12 mouse cellular contexts compared by ENCODE assay signal in genomic region chr1:127555822-127556485, GRCm38 (mm10).
DNase-seq lines count a peak whose midpoint lies in the region; ATAC-seq and TF ChIP-seq lines count a peak whose summit lies in the region.
"Had no signal": no experiment of that assay in that cellular context is flagged by ENCODE, and none has a peak within 500 bp of the region (broad histone marks: within the 10 kb centered on the region; RNA-seq: fewer than 3 reads in every experiment).

No protein-coding gene starts in this region.

- no peaks in the 10 kb centered on the region for H3K4me1 ChIP-seq in embryonic facial prominence, embryonic 12.5 days
- peaks cover 3% of the 10 kb centered on the region for H3K4me1 ChIP-seq in forebrain, embryonic 14.5 days (ENCODE audit: control insufficient read depth, insufficient read depth, low read length)
- H3K4me1 ChIP-seq in limb, embryonic 12.5 days (replicated peaks) = peaks cover 18% of the 10 kb centered on the region; the same call in 1 of the 2 replicates
- H3K4me1 ChIP-seq in midbrain, postnatal 0 days (ENCODE audit: insufficient read depth, low read length) = no peaks in the 10 kb centered on the region
- H3K4me1 ChIP-seq: heart, embryonic 10.5 days had no signal

- no peak overlapping the region for H3K27ac ChIP-seq in embryonic facial prominence, embryonic 12.5 days
- H3K27ac ChIP-seq in forebrain, embryonic 14.5 days (ENCODE audit: low read depth, low read length) = peak overlapping the region; percentile 72
- H3K27ac ChIP-seq in limb, embryonic 12.5 days = peak overlapping the region; percentile 67
- H3K27ac ChIP-seq in midbrain, postnatal 0 days (ENCODE audit: low read depth, low read length) = 0 out of 2 replicates have a peak overlapping the region, but pooled peaks have one; percentile 2
- H3K27ac ChIP-seq: heart, embryonic 10.5 days had no signal

- peak; percentile 56; the same call in 1 of the 2 replicates for ATAC-seq in embryonic facial prominence, embryonic 12.5 days (ENCODE audit: insufficient number of reproducible peaks, insufficient read depth, low FRiP score, low TSS enrichment)
- peak; percentile 92 for ATAC-seq in forebrain, embryonic 14.5 days
- peak; percentile 91 for ATAC-seq in limb, embryonic 12.5 days (ENCODE audit: insufficient number of reproducible peaks, insufficient read depth, low FRiP score, low TSS enrichment, low read depth)
- no peak for ATAC-seq in midbrain, postnatal 0 days (ENCODE audit: low FRiP score)

- H3K9ac ChIP-seq in embryonic facial prominence, embryonic 12.5 days = no peak overlapping the region
- H3K9ac ChIP-seq in forebrain, embryonic 14.5 days (ENCODE audit: low read length) = no peak overlapping the region
- H3K9ac ChIP-seq in limb, embryonic 12.5 days (replicated peaks) = no peak overlapping the region
- no peak overlapping the region for H3K9ac ChIP-seq in midbrain, postnatal 0 days (replicated peaks; ENCODE audit: low read length, poor library complexity, severe bottlenecking)

- peak; percentile 72 for DNase-seq in forebrain, embryonic 14.5 days (ENCODE audit: low spot score)
- DNase-seq in midbrain, postnatal 0 days (ENCODE audit: low spot score) = no peak
- DNase-seq in thymus, postnatal 0 days (ENCODE audit: low spot score) = no peak
- DNase-seq in right cerebral cortex, postnatal 4 days = no peak
- no peak for DNase-seq in adrenal gland, postnatal 36 days
- DNase-seq in left cerebral cortex, postnatal 25 days (ENCODE audit: low spot score in 2 of 2) = no peak
- DNase-seq: adrenal gland, adult 8-10 months; heart, postnatal 4 days; thymus, postnatal 14 days had no signal

- no peaks in the 10 kb centered on the region for H3K27me3 ChIP-seq in embryonic facial prominence, embryonic 12.5 days
- H3K27me3 ChIP-seq in forebrain, embryonic 14.5 days (replicated peaks; ENCODE audit: control insufficient read depth, insufficient read depth, low read length) = no peaks in the 10 kb centered on the region
- H3K27me3 ChIP-seq in limb, embryonic 12.5 days = peaks cover 4% of the 10 kb centered on the region; the same call in 1 of the 2 replicates
- H3K27me3 ChIP-seq in midbrain, postnatal 0 days (ENCODE audit: insufficient read depth, low read length) = no peaks in the 10 kb centered on the region

- no peak for TF ChIP-seq CTCF in midbrain, postnatal 0 days (IDR thresholded peaks at IDR 0.05)

- H3K36me3 ChIP-seq in embryonic facial prominence, embryonic 12.5 days = no peaks in the 10 kb centered on the region
- H3K36me3 ChIP-seq in forebrain, embryonic 14.5 days (ENCODE audit: control insufficient read depth, insufficient read depth, low read length) = no peaks in the 10 kb centered on the region
- H3K36me3 ChIP-seq in limb, embryonic 12.5 days = no peaks in the 10 kb centered on the region
- no peaks in the 10 kb centered on the region for H3K36me3 ChIP-seq in midbrain, postnatal 0 days (ENCODE audit: insufficient read depth, low read length)
- H3K36me3 ChIP-seq: heart, embryonic 10.5 days had no signal

- no peaks in the 10 kb centered on the region for H3K9me3 ChIP-seq in embryonic facial prominence, embryonic 12.5 days
- H3K9me3 ChIP-seq in forebrain, embryonic 14.5 days (replicated peaks; ENCODE audit: control insufficient read depth, low read length) = no peaks in the 10 kb centered on the region; the same call in 1 of the 2 replicates
- 0 out of 2 replicates have a peak, but pooled peaks cover 7% of the 10 kb centered on the region for H3K9me3 ChIP-seq in limb, embryonic 12.5 days
- no peaks in the 10 kb centered on the region for H3K9me3 ChIP-seq in midbrain, postnatal 0 days (ENCODE audit: low read length)
- H3K9me3 ChIP-seq: heart, embryonic 10.5 days had no signal

- intact Hi-C loops in left cerebral cortex, postnatal 25 days (cut with DNase I) = no loop called here

- H3K4me2 ChIP-seq in embryonic facial prominence, embryonic 12.5 days (replicated peaks) = no peak overlapping the region
- no peak overlapping the region for H3K4me2 ChIP-seq in forebrain, embryonic 14.5 days (ENCODE audit: low read length)
- no peak overlapping the region for H3K4me2 ChIP-seq in limb, embryonic 12.5 days
- no peak overlapping the region for H3K4me2 ChIP-seq in midbrain, postnatal 0 days (ENCODE audit: low read depth, low read length, poor library complexity, severe bottlenecking)

- H3K4me3 ChIP-seq in embryonic facial prominence, embryonic 12.5 days = no peak overlapping the region
- H3K4me3 ChIP-seq in forebrain, embryonic 14.5 days (ENCODE audit: low read depth, low read length) = no peak overlapping the region
- H3K4me3 ChIP-seq in limb, embryonic 12.5 days (replicated peaks) = no peak overlapping the region
- H3K4me3 ChIP-seq in midbrain, postnatal 0 days (ENCODE audit: low read depth, low read length) = no peak overlapping the region
- H3K4me3 ChIP-seq: heart, embryonic 10.5 days had no signal

- WGBS in embryonic facial prominence, embryonic 12.5 days = 59% methylated on average over 6 of the region's 6 CpGs
- WGBS in forebrain, embryonic 14.5 days = 50% methylated on average over 6 of the region's 6 CpGs
- 52% methylated on average over 6 of the region's 6 CpGs for WGBS in limb, embryonic 12.5 days
- 36% methylated on average over 6 of the region's 6 CpGs for WGBS in midbrain, postnatal 0 days
